Mouse (Mus musculus) midbrain, embryonic 16.5 days (tissue): Measurements from ENCODE around the gene Uspl1. TPM values are rescaled to one million over a fixed set of nuclear protein-coding genes. Genes with fewer than 3 reads are reported as not detected.
A peak's percentile ranks its signal among the peaks of the same experiment; 100 is the strongest.

ENCODE experiments used
- ATAC-seq: fragments of 200-750 bp; cut with Nextera tagmentation; 2 replicates; pipeline ENCODE4 v1.8.0; 2017; ENCODE audit warnings: moderate TSS enrichment
- H3K27ac ChIP-seq: fragments of 300-500 bp; sonication (generic); 2 replicates; pipeline ENCODE4 v1.5.1; 2014; ENCODE audit warnings: mild to moderate bottlenecking, low read length, mixed read lengths
- H3K27me3 ChIP-seq: fragments of 300-500 bp; sonication (generic); 2 replicates; pipeline ENCODE4 v1.6.1; 2014; ENCODE audit warnings: low read depth, low read length, mixed read lengths; ENCODE audit not compliant: control insufficient read depth, insufficient read depth
- H3K36me3 ChIP-seq: fragments of 300-500 bp; sonication (generic); 2 replicates; pipeline ENCODE4 v1.6.1; 2014; ENCODE audit warnings: mild to moderate bottlenecking, low read length, moderate library complexity, mixed read lengths; ENCODE audit not compliant: control insufficient read depth, insufficient read depth
- H3K4me1 ChIP-seq: fragments of 300-500 bp; sonication (generic); 2 replicates; pipeline ENCODE4 v1.6.1; 2014; ENCODE audit warnings: mild to moderate bottlenecking, low read length, mixed read lengths; ENCODE audit not compliant: control insufficient read depth, insufficient read depth
- H3K4me2 ChIP-seq: fragments of 300-500 bp; sonication (generic); 2 replicates; pipeline ENCODE4 v1.6.1; 2014; ENCODE audit warnings: mild to moderate bottlenecking, low read length, mixed read lengths
- H3K4me3 ChIP-seq: fragments of 300-500 bp; sonication (generic); 2 replicates; pipeline ENCODE4 v1.5.1; 2014; ENCODE audit warnings: low read depth, mild to moderate bottlenecking, low read length, moderate library complexity, mixed read lengths
- H3K9ac ChIP-seq: fragments of 300-500 bp; sonication (generic); 2 replicates; pipeline ENCODE4 v1.6.1; 2014; ENCODE audit warnings: low read depth, low read length, mixed read lengths
- H3K9me3 ChIP-seq: fragments of 300-500 bp; sonication (generic); replicated peaks from 2 replicates; pipeline ENCODE4 v1.6.1; 2014; ENCODE audit warnings: mild to moderate bottlenecking, low read length, mixed read lengths; ENCODE audit not compliant: control insufficient read depth, poor library complexity, severe bottlenecking
- WGBS: fragments of 180-500 bp; shearing (Covaris S2); extraction: QIAGEN DNeasy Blood & Tissue Kit; methylation state at CpG from one replicate; pipeline ENCODE4 v1.1.7; 2014; 5-methylcytosine and 5-hydroxymethylcytosine counted together
- polyA plus RNA-seq: library from polyadenylated mRNA; unstranded; fragments of >200 nt; fragmentation: Nextera tagmentation; extraction: Ambion mirVana; gene quantifications from 2 replicates; pipeline ENCODE4 v1.2.1, GENCODE M21; 2015

The Uspl1 gene
- polyA plus RNA-seq, 1 experiment from 2014 or later: 53.5 TPM

DNA sequence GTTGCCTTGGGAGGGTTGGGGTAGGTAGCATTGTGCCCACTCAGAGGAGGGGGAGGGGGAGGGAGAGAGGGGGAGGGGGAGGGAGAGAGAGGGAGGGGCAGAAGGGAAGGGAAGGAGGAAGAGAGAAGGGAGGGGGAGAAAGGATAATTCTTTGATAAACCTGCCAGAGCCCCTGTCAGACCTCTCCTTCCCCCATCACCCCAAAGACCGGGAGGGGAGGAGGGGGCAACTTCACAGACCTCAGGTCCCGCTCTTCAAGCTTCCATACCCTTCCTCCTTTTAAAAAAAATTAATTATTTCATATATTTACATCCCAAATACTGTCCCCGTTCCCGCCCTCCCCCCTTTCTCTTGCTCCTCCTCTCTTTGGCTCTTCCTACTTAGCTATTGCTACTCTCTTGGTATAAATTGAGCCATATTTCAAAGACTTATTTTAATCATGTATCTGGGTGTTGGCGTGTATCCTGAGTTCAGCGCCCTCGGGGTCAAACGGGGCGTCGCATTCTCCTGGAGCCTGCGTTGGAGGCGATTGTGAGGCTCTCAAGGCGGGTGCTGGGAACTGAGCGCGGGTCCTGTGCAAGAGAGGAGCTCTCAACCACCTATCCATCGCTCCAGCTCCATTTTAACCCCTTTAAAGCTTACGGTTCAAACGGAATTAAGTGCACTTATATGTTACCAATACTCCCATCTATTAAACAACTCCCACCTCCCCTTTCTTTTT lies 45.6 kb downstream of the Uspl1 start:
- Histone ChIP-seq H3K4me1 (peaks cover 2% of the 10 kb centered on the region; the same call in 1 of the 2 replicates), H3K9me3 (no peaks in the 10 kb centered on the region), H3K4me3 (peak overlapping the region; percentile 48), H3K36me3 (no peaks in the 10 kb centered on the region), H3K27me3 (no peaks in the 10 kb centered on the region), H3K9ac (peak overlapping the region; percentile 69; the same call in 1 of the 2 replicates), H3K4me2 (peak overlapping the region; percentile 53), H3K27ac (peak overlapping the region; percentile 87)
- 72% methylated on average over 18 of the region's 18 CpGs for WGBS
- peak; percentile 41 for ATAC-seq

DNA sequence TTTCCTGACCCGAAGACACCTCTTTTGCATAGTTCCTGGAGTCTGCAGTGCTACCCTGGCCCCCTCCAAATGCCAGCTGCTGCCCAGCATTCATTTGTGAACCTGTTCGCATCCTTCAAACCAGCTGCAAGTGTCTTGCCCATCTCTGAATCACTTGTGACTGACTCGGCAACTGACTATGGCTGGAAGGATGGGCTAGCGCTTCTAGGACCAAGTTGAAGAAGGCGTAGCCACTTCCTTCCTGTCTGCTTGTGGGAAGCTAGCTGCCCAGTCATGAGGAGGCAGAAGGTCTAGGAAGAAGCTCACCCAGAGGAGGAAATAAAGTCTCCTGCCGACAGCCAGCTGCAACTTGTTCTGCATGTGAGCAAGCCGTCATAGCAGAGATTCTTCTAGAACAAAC lies 50.9 kb downstream of the Uspl1 start:
- no peaks in the 10 kb centered on the region for H3K4me1 ChIP-seq
- no peak overlapping the region for H3K4me3 ChIP-seq
- no peaks in the 10 kb centered on the region for H3K9me3 ChIP-seq
- H3K27ac ChIP-seq: no peak overlapping the region
- H3K27me3 ChIP-seq: no peaks in the 10 kb centered on the region
- no peak overlapping the region for H3K9ac ChIP-seq
- H3K36me3 ChIP-seq: no peaks in the 10 kb centered on the region
- no peak overlapping the region for H3K4me2 ChIP-seq
- 92% methylated on average over 7 of the region's 7 CpGs for WGBS
- no peak for ATAC-seq

DNA sequence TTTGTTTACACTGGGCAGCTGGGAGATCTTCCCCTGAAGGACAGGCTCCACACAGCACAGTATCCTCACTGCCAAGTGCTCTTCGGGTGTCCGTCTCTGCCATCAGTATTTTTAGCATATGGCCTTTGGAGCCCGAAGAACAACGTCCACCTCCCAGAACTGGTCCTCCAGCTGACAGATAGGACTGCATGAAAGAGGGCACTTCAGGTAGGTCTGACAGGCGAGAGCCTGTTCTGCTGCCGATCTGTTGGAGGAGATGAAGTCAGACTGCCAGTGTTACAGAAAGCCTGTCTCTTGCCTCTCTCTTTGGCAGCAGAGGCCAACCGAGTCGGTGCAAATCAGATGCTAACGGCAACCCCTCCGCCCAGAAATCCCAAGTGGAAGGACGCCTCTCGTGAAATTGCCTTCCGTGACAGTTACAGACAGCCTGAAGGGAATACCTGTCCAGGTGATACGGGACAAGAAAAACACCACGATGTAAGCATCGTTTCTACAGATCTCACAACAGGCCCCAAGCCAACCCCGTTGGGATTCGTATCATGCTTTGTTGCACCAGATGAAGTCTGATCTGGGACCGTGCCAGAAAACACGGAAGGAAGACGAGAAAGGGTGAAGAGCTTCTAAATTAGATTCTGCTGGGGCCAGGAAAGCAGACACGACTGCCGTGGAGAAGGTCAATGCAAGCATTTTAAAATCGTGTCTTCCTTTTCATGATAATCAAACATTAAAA lies 53.2 kb downstream of the Uspl1 start:
- no peak overlapping the region for H3K27ac ChIP-seq
- H3K9me3 ChIP-seq: 0 out of 2 replicates have a peak, but pooled peaks cover 2% of the 10 kb centered on the region
- no peaks in the 10 kb centered on the region for H3K27me3 ChIP-seq
- H3K4me2 ChIP-seq: no peak overlapping the region
- no peak overlapping the region for H3K9ac ChIP-seq
- H3K36me3 ChIP-seq: no peaks in the 10 kb centered on the region
- no peak overlapping the region for H3K4me3 ChIP-seq
- H3K4me1 ChIP-seq: no peaks in the 10 kb centered on the region
- 80% methylated on average over 24 of the region's 24 CpGs for WGBS
- no peak for ATAC-seq

DNA sequence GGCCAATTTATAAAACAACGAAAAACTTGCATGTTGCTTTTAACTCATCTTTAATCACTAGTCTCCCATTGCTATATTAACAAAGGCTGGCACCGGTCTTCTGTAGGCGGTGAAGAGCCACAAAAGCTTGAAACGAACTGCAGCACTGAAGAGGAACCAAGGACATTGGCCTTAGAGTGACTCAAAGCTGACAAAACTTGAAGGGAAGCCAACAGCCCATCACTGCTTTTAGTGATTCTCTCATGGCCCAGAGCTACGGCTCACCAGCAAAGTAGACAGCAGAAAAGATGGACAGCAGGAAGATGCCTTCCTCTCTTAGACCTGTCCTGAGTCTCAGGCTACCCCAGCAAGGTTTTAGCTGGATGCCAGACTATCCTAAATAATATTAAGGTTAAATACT lies 58.3 kb downstream of the Uspl1 start:
- H3K27ac ChIP-seq: no peak overlapping the region
- no peak overlapping the region for H3K9ac ChIP-seq
- peaks cover 8% of the 10 kb centered on the region for H3K4me1 ChIP-seq
- 92% methylated on average over 5 of the region's 5 CpGs for WGBS
- no peak overlapping the region for H3K4me3 ChIP-seq
- no peaks in the 10 kb centered on the region for H3K36me3 ChIP-seq
- no peak overlapping the region for H3K4me2 ChIP-seq
- H3K9me3 ChIP-seq: 0 out of 2 replicates have a peak, but pooled peaks cover 2% of the 10 kb centered on the region
- no peaks in the 10 kb centered on the region for H3K27me3 ChIP-seq
- ATAC-seq: no peak

DNA sequence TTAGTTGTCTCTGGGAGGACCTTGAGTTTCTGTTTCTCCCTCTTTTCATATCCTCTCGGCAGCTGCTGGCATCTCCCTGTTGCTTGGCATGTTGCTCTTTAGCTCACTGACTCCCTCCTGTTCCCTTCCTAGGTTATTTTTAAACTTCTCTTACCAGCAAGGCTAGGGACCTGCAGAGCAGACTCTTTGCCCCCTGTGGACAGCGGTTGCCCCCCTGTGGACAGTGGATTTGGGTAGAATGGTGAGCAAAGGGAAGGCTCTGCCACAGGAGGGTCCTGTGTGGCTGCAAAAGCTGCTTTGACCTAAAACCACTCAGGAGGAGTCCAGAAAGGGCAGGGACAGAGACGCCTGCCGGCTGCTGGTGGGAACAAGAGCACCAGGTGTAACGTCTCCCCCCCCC lies 58.9 kb downstream of the Uspl1 start:
- H3K27ac ChIP-seq: no peak overlapping the region
- H3K9ac ChIP-seq: no peak overlapping the region
- no peak overlapping the region for H3K4me2 ChIP-seq
- 0 out of 2 replicates have a peak, but pooled peaks cover 2% of the 10 kb centered on the region for H3K9me3 ChIP-seq
- ATAC-seq: no peak
- 37% methylated on average over 4 of the region's 5 CpGs for WGBS
- no peaks in the 10 kb centered on the region for H3K27me3 ChIP-seq
- no peak overlapping the region for H3K4me3 ChIP-seq
- no peaks in the 10 kb centered on the region for H3K36me3 ChIP-seq
- peaks cover 8% of the 10 kb centered on the region for H3K4me1 ChIP-seq

DNA sequence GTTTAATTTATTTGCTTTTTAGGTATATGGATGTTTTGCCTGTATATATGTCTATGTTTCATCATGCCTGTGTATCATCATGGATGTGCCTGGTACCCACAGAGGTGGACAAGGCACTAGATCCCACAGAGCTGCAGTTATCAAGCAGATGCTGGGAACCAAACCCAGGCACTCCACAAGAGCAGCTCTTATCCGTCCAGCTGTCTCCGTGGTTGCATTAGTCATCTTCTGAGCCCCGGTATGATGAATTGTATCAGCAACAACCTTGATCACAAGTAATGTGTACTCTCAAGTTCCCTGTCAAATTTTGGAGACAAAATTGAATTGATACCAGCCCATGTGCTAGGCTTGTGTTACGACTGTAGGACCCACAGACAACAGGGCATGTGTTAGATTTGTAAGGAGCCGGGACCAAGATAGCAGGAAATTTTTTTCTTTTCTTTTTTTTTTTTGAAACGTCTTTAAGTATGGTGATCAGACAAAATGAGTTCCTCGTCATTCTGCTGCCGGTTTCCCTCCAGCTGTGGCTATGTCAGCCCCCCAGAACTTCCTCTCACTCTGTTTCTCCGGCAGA lies 61.3 kb downstream of the Uspl1 start:
- Histone ChIP-seq H3K27ac (no peak overlapping the region), H3K4me3 (no peak overlapping the region), H3K9me3 (0 out of 2 replicates have a peak, but pooled peaks cover 2% of the 10 kb centered on the region), H3K4me2 (peak overlapping the region; percentile 40), H3K36me3 (no peaks in the 10 kb centered on the region), H3K9ac (no peak overlapping the region), H3K4me1 (peaks cover 8% of the 10 kb centered on the region), H3K27me3 (no peaks in the 10 kb centered on the region)
- ATAC-seq: no peak
- 60% methylated on average over 9 of the region's 9 CpGs for WGBS

DNA sequence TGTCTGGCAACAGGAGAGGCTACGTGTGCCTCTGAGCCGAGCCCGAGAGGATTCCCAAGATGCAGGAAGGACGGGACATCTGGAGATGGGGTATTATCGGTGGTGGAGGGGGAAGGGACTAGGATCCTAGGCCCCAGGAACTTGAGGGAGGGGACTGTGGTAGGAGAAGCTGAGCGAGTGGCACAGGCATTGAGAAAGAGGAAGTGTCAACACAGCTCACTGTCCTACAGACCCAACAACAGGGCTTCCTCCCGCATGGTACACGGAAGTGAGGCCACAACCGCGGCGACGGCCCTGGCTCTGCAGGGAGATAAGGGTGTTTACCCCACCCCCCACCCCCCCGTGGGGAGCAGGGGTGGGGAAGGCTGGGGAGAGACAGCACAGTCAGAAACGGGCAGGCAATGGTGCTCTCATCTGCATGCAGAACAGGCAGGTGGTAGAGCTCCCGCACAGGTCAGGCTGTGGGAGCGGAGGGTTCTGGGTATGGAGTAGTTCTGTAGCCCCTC lies 61.9 kb downstream of the Uspl1 start:
- Histone ChIP-seq H3K9ac (no peak overlapping the region), H3K4me2 (peak overlapping the region; percentile 40), H3K27ac (no peak overlapping the region), H3K27me3 (no peaks in the 10 kb centered on the region), H3K4me1 (peaks cover 8% of the 10 kb centered on the region), H3K36me3 (no peaks in the 10 kb centered on the region), H3K9me3 (0 out of 2 replicates have a peak, but pooled peaks cover 2% of the 10 kb centered on the region), H3K4me3 (peak overlapping the region; percentile 4; the same call in 1 of the 2 replicates)
- WGBS: 23% methylated on average over 16 of the region's 16 CpGs
- ATAC-seq: peak; percentile 66

DNA sequence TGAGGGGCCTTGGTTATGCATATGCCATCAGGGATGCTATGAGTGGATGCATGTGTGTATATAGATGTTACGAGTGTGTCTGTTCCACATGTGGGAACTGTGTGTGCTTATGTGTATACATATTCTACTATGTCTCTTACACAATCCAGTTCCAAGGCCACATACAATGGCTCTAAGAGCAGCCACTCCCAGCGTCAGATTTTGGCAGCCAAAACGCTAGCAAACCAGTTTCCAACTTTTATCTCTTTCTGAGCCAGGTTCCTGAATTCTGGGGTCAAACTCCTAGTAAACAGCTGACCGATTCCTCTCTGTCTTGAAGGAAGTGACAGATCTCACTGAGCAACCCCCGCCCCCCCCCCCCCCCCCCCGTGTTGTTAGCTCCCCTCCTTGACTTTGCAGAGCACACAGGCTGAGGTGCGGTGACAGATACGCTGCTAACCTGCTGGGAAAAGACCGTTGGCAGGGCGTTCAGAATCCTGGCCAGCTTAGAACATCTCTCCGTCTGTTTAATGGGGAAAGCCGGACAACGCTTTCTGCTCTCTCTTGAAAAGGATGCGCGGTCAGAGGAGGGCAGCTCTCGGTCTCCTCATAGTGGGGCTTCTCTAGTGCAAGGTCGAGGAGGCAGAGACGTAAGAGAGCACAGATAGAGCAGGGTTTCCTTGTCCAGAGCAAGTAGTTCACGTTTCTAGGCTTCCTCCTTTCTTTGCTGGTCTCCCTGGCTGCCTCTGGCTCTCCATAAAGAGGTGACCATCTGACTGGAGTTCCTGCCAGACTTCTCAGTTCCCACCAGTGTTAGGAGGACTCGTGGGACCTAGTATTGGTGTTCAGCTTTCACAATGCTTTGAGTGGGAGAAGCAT lies 63.1 kb downstream of the Uspl1 start:
- ATAC-seq: no peak

More for the DNA sequence above, 63.1 kb downstream of the Uspl1 start:
- Histone ChIP-seq H3K27ac (no peak overlapping the region), H3K4me1 (peaks cover 8% of the 10 kb centered on the region), H3K4me3 (no peak overlapping the region), H3K36me3 (no peaks in the 10 kb centered on the region), H3K4me2 (no peak overlapping the region), H3K9me3 (no peaks in the 10 kb centered on the region), H3K27me3 (no peaks in the 10 kb centered on the region), H3K9ac (no peak overlapping the region)
- 51% methylated on average over 18 of the region's 20 CpGs for WGBS
